Comparison of ENCODE assay signal across 24 mouse cellular contexts in genomic region chr6:115613793-115614192, GRCm38 (mm10). TPM values are rescaled to one million over a fixed set of nuclear protein-coding genes. Genes with fewer than 3 reads are reported as not detected.
"Had no signal": no experiment of that assay in that cellular context is flagged by ENCODE, and none has a peak within 500 bp of the region (broad histone marks: within the 10 kb centered on the region; RNA-seq: fewer than 3 reads in every experiment).

No protein-coding gene starts in this region.

- H3K4me2 ChIP-seq: limb, embryonic 13.5 days; liver, embryonic 12.5 days; liver, embryonic 15.5 days; lung, embryonic 15.5 days had no signal

- H3K9me3 ChIP-seq: limb, embryonic 10.5 days; limb, embryonic 13.5 days; liver, embryonic 12.5 days; liver, embryonic 15.5 days; lung, embryonic 15.5 days; megakaryocyte, embryonic 14.5 days; midbrain, embryonic 10.5 days had no signal

- H3K4me3 ChIP-seq: limb, embryonic 10.5 days; limb, embryonic 13.5 days; liver, embryonic 12.5 days; liver, embryonic 15.5 days; lung, embryonic 15.5 days; megakaryocyte, embryonic 14.5 days; midbrain, embryonic 10.5 days had no signal

- H3K27me3 ChIP-seq: limb, embryonic 13.5 days; liver, embryonic 12.5 days; liver, embryonic 15.5 days; lung, embryonic 15.5 days; megakaryocyte, embryonic 14.5 days had no signal

- H3K4me1 ChIP-seq: limb, embryonic 10.5 days; limb, embryonic 13.5 days; liver, embryonic 12.5 days; liver, embryonic 15.5 days; lung, embryonic 15.5 days; midbrain, embryonic 10.5 days had no signal

- DNase-seq: kidney, adult 18-20 months; kidney, adult 9 months; kidney, postnatal 14 days; kidney, postnatal 4 days; layer of hippocampus, adult 9-11 months; liver; lung, adult 18-20 months; lung, postnatal 10 days; lung, postnatal 36 days; midbrain, embryonic 14.5 days; thymus, adult 2 months; thymus, postnatal 14 days; thymus, postnatal 4 days had no signal

- H3K27ac ChIP-seq: limb, embryonic 10.5 days; limb, embryonic 13.5 days; liver, embryonic 12.5 days; liver, embryonic 15.5 days; lung, embryonic 15.5 days; midbrain, embryonic 10.5 days had no signal

- H3K9ac ChIP-seq: limb, embryonic 13.5 days; liver, embryonic 12.5 days; liver, embryonic 15.5 days; lung, embryonic 15.5 days had no signal

- ATAC-seq: liver, embryonic 12.5 days had no signal

RNA-seq across cellular contexts. Expression of gene Mkrn2os, which starts 21.4 kb away (rescaled TPM):
- total RNA-seq: layer of hippocampus, adult 18-20 months; left cerebral cortex, adult 18-20 months; left cerebral cortex, postnatal 25 days; midbrain, postnatal 0 days had no signal
